Mouse (Mus musculus) heart, adult 8-10 months (tissue): ENCODE data around the gene Il1r1. TPM values are rescaled to one million over a fixed set of nuclear protein-coding genes. Genes with fewer than 3 reads are reported as not detected.

ENCODE experiments used
- DNase-seq: peaks from one replicate; pipeline ENCODE4 v3.0.0; 2022; ENCODE audit warnings: low spot score
- total RNA-seq, 4 experiments: library from RNA; stranded (reverse); gene quantifications; 2 replicates each; pipeline ENCODE4 v1.2.4; 2022

Il1r1 gene
- total RNA-seq, 4 experiments from 2014 or later: 4.2 to 5.4 (median 5.1) TPM

GRCm38 (mm10) chr1:40317657-40318056 lies 92.8 kb downstream of the Il1r1 start:
- no peak for DNase-seq

- no peak for DNase-seq
Observed at GRCm38 (mm10) chr1:40321824-40322223, 96.9 kb downstream of the Il1r1 start.

DNA sequence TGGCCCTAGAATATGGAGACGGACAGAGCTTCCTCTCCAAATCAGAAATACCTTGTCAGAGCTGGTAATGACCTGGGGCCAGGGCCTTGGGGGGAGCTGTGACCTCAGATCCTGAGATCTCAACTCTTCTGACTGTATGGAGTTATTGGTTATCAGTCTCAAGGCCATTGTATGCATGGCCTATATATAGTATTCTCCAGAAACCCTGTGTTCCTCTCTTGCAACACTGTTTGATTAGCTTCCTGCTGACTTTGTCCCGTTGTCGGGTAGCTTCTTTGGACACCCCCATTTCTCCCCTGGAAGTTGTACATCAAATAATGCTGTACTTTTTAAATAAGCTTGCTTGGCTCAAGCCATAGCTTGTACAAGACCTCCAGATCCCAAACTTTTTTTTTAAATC lies 97.7 kb downstream of the Il1r1 start:
- no peak for DNase-seq

- peak; percentile 44 for DNase-seq
Observed at GRCm38 (mm10) chr1:40324457-40324856, 99.6 kb downstream of the Il1r1 start, which contains the start of gene Il1rl2. Il1rl2 (plus strand) TSS chr1:40324610.

- DNase-seq: no peak
Observed at GRCm38 (mm10) chr1:40324955-40325702, 100.2 kb downstream of the Il1r1 start.

DNA sequence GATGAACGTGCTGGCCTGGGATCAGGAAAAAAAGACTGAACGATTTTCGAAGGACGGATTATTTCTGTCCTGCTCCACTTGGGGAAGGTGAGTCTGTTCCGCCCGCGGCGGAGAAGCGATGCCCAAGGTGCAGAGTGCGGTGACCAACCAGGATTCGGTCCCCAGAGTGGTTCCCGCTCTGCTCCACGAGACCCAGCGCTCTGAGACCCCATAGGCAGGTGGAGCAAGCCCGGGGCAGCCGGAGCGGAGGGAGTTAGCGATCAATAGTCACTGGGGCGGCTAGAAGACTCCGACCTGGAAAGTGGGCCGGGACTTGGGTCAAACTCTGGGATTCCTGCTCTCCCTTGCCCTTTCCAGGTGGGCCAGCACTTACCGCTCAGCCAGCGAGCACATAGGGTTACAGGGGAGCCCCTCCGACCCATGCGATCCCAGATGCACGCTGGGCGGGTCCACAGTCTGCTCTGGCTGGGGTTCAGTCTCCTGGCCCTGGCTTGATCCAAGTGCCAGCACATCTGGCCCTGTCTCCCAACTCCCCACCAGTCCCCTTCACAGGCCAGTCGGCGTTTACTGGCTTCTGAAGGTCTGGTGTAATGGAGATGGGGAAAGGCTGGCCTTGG lies 100.9 kb downstream of the Il1r1 start:
- DNase-seq: no peak

- DNase-seq: no peak
Observed at GRCm38 (mm10) chr1:40327604-40328003, 102.7 kb downstream of the Il1r1 start.

- no peak for DNase-seq
Observed at GRCm38 (mm10) chr1:40329526-40329925, 104.6 kb downstream of the Il1r1 start.

DNA sequence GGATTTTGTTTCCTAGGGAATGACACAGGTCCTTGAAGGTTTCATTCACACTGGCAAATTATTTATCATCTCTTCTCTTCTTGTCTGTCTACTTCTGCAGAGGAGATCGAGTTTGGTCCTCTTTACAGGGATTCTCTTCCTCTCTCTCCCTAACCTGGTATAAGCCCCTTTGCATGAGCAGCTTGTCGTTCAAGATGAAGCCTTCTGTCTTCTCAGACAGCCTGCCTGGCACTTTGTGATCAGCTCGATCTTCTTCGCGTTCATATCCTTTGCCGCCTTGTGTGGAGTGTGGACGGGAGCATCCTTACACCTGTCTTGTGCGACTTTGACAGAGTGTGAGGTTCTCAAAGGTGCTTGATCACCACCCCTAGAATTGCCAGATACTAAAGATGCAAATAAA lies 105.3 kb downstream of the Il1r1 start:
- DNase-seq: no peak

- DNase-seq: no peak
Observed at GRCm38 (mm10) chr1:40339346-40339745, 114.5 kb downstream of the Il1r1 start.

- DNase-seq: no peak
Observed at GRCm38 (mm10) chr1:40340102-40340501, 115.2 kb downstream of the Il1r1 start.

DNA sequence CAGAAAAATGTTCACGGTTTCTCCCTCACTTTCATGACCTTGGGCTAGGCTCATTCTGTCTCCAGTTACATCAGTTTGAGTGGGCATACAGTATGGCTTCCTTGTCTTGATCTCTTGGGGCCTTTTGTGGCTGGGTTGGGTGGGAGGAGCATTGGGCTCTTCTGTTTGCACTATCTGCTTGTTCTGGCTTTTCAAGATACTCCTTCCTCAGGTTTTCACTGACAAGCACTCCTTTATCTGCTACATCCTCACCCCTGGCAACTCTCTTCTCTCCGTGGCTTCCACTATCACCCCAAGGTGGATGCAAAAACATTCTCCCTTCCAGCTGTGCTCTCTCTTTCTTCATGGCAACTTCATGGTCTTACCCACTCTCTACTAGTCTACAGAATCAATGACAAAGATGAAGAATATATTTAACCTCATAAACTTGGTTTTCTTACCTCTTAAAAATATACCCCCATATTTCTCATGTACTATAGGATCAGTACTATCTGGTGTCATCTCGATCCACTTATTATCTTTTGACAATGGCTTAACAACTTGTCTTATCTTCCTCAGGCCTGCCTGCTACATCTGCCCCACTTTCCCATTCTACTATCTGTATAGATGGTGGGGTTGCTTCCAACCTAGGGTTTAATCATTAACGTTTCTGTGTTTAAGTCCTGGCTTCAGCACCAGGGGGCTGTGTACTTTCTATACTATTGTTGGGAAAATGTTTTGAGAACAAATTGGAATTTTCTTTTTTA lies 127.5 kb downstream of the Il1r1 start:
- DNase-seq: no peak

DNA sequence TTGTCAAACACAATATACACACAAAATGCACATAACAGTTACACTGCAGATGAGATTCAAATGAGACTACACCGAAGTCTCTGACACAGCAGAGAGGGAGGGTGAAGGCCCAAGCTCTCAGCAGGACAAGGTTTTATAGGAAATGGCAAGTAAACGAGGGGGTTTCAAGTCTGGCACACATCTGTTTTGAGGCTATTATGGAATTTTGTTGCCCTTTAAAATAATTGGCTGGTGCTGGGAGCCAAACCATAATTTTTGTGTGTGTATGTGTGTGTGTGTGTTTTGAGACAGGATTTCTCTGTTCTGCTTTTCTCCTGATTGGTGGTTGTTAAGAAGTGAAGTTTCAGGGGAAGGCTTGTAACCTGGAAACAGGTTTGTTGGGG lies 128.0 kb downstream of the Il1r1 start:
- DNase-seq: no peak

DNA sequence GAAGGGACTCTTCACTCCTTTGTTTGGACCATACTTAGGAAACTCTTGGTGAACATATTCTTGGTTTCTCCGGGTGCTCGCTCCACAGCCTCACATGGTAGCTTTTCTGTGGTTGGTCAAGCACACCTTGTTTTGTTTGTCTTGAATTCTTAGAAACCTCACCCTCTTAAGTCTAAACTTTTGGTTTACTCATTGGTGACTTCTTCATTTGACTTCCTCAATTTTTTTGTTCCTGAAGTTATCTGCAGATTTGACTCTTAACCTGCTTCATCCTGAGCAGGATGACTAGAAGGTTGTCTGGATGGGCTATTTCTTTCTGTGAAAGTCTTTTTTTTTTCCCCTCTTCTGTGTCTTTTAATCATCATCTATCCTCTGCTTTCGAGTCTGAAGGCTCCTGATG lies 129.8 kb downstream of the Il1r1 start:
- DNase-seq: no peak

- DNase-seq: no peak
Observed at GRCm38 (mm10) chr1:40355431-40355843, 130.6 kb downstream of the Il1r1 start.

- DNase-seq: no peak
Observed at GRCm38 (mm10) chr1:40355904-40356521, 131.1 kb downstream of the Il1r1 start.

GRCm38 (mm10) chr1:40357921-40358320 lies 133.0 kb downstream of the Il1r1 start:
- no peak for DNase-seq

GRCm38 (mm10) chr1:40358351-40358750 lies 133.5 kb downstream of the Il1r1 start:
- no peak for DNase-seq

DNA sequence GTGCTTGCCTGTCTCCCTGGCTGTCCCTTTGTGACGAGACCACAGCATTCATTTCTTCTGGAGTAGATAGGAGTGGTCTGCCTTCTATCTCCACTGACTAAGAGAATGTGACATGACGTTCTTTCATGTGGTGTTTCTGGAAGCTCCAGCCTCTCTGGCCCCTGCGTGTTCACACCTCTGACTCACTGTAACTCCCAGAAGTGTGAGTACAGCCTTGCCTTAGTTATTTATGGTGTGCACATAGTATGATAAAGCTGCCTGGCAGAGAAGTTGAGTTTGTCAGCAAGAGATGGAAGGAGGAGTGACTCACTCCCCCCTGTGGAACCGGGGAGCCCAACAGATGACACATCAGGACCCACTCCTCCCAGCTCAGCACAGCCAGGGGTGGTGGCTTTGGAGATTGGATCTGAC lies 133.9 kb downstream of the Il1r1 start:
- DNase-seq: no peak

DNA sequence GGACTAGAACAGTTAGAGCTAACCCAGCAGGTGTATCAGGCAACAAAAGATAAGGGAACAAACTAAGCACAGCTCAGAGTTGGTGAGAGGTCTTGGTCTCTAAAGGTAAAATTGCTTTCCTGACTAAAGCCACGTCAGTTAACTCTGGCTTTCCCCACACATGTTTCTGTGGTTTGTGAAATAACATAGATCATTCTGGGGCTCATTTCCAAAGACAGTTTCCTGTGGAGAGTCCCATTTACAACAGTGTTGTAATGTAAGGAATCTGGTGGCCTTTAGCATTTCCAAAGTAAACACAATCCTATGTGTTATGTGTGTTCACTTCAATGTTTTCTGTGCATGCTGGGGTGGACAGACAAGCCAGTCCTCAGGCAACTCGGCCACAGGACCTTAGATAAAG lies 134.9 kb downstream of the Il1r1 start:
- no peak for DNase-seq

DNA sequence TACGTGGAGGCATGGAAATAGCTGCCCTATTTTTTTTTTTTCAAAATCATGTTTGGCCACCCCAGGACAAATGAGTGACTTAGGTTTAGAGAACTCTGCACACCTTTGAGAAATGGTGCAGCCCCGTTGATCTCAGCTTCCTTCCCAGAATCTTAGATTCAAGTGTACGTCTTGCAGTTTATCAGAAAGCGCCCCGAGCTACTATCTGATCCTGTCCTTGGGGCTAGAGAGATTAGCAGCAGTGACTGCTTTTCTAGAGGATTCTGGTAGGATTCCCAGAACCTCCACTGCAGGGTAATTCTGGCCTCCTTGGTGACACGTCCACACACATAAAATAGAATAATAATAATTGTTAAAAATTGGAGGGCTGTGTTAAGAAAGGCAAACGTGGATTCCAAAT lies 136.1 kb downstream of the Il1r1 start:
- DNase-seq: no peak

- no peak for DNase-seq
Observed at GRCm38 (mm10) chr1:40361596-40361995, 136.7 kb downstream of the Il1r1 start.
